Mouse (Mus musculus): ENCODE measurements around the gene Mrpl22. TPM values are rescaled to one million over a fixed set of nuclear protein-coding genes. Genes with fewer than 3 reads are reported as not detected.
A peak's percentile ranks its signal among the peaks of the same experiment; 100 is the strongest.
"Not testable (repeated sequence)": the region's sequence is repeated elsewhere in the genome, so short reads cannot be mapped to it uniquely, and the experiment has no call there.

Mrpl22 gene
- polyA plus RNA-seq, 1 experiment from 2014 or later: 111 TPM

DNA sequence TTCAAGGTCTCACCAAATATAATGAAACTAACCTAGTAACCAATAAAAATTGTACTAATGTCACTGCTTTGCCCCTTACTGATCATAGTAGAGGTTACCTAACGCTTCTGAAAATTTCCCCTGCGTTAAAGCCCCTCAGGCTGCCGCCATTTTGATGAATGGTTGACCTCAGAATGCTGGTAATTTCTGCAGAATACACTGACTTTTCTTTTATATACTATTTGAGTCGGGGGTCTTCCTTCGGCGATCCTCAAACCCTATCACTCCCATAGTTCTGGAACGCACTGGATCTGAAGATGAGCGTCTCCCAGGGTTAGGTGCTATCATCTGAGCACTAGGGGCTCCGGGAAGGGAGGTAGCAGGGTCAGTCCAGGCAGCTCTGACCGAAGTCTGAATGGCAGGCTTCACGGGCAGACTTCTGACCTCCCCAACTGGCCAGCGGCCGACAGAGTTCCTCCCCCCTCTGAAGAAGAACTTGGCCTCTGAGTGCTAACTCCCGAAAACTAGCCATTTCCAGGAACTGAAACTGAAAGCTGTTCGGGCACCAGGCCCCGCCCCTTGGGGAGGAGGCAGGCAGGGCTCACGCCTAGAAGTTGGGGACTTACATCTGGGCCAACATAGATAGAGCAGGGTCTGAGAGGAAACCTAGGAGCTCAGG, 43.1 kb downstream of the Mrpl22 start:
- no peaks in the 10 kb centered on the region for H3K9me3 ChIP-seq
- no peak for ATAC-seq (ENCODE audit: low read depth)
- H3K9ac ChIP-seq: peak overlapping the region; percentile 53; the same call in 1 of the 2 replicates
- H3K27me3 ChIP-seq: no peaks in the 10 kb centered on the region
- WGBS: 41% methylated on average over 16 of the region's 17 CpGs
- H3K4me3 ChIP-seq: peak overlapping the region; percentile 34
- H3K4me2 ChIP-seq: peak overlapping the region; percentile 48
- no peaks in the 10 kb centered on the region for H3K36me3 ChIP-seq
- H3K27ac ChIP-seq (replicated peaks): no peak overlapping the region
- H3K4me1 ChIP-seq (replicated peaks): peaks cover 18% of the 10 kb centered on the region

DNA sequence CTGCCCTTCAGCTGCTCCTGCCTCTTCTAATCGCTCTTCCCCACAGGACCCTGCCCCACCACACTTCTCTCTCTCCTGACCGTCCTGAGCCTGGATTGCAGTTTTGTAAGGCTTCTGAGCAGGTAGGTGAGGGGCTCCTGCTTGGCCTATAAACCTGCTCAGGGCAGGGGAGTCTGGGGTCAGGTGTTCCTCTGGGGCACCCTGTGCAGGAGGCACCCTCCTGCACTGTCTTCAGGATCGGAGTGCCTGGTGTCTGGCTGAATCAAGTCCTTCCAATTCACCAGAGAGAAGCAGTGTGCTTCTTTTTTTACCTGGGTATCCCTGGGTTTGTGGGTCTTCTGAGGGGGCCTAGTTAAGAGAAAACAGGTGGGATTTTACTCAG, 43.6 kb downstream of the Mrpl22 start:
- H3K27ac ChIP-seq (replicated peaks); H3K9me3 ChIP-seq; H3K9ac ChIP-seq; ATAC-seq (ENCODE audit: low read depth); H3K36me3 ChIP-seq; H3K4me3 ChIP-seq; H3K27me3 ChIP-seq: not testable (repeated sequence)
- Histone ChIP-seq H3K4me2 (peak overlapping the region; percentile 48), H3K4me1 (replicated peaks) (peaks cover 18% of the 10 kb centered on the region)
- 32% methylated on average over 2 of the region's 3 CpGs for WGBS

DNA sequence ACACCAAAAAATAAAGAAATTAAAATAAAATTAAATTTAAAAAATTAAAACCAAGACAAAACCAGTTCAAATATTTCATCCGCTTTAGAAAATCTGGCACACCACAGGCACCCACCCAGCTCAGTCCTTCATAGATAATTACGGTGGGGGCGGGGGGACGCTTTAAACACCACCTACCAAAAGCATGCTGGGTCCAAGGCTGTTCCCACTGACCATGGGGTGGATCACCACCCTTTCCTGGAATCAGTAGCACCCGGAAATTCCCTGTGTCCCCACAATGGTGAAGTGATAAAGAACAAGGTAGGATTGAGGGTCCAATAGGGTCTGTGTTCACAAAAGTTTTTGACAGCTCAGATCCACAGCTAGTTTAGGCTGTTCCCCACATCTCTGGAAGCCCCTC, 44.4 kb downstream of the Mrpl22 start:
- H3K4me2 ChIP-seq: no peak overlapping the region
- H3K9ac ChIP-seq: no peak overlapping the region
- no peaks in the 10 kb centered on the region for H3K27me3 ChIP-seq
- H3K36me3 ChIP-seq: no peaks in the 10 kb centered on the region
- H3K4me1 ChIP-seq (replicated peaks): peaks cover 16% of the 10 kb centered on the region
- no peaks in the 10 kb centered on the region for H3K9me3 ChIP-seq
- H3K4me3 ChIP-seq: no peak overlapping the region
- no peak overlapping the region for H3K27ac ChIP-seq (replicated peaks)
- ATAC-seq (ENCODE audit: low read depth): no peak
- WGBS: 81% methylated on average over 5 of the region's 5 CpGs

DNA sequence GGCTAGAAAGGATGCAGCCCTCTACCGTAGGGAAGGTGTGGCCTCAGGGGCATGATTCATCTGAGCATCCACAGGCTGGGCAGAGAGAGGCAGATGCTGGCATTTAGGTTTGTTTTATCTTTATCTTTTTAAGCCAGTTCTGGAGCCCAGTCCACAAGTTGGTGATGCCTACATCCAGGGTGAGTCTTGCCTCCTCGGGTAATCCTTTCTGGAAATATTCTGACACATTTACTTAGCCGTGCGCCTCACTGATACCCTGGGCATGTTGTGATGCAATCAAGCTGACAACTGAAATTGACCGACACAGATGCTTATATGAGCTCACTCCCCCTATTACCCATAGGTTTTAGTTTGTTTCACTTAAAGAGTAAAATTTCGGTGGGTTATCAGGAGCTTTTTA, 45.4 kb downstream of the Mrpl22 start:
- ATAC-seq (ENCODE audit: low read depth): no peak
- Histone ChIP-seq H3K27ac (replicated peaks) (no peak overlapping the region), H3K4me1 (replicated peaks) (peaks cover 6% of the 10 kb centered on the region; the same call in 1 of the 2 replicates), H3K36me3 (no peaks in the 10 kb centered on the region), H3K4me3 (no peak overlapping the region), H3K9ac (no peak overlapping the region), H3K9me3 (no peaks in the 10 kb centered on the region), H3K4me2 (no peak overlapping the region), H3K27me3 (no peaks in the 10 kb centered on the region)
- WGBS: 86% methylated on average over 6 of the region's 6 CpGs

DNA sequence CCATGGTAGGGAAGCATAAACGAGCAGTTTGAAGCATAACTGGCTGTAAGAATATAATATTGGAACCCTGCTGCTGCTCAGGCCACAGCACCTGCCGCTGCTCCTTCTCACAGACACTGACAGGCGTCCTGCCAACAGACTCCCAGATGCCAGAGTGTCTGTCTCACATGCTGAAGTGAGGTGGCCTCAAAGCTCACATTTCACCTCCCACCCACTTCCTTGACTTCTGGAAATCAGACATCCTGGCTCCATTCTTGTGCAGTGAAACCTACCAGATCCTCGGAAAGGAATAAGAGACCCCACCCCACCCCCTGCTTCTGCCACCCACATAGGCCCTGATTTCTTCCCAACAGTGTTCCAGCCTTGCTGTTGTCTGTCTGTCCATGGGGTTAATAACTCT, 52.3 kb downstream of the Mrpl22 start:
- Histone ChIP-seq H3K9me3 (no peaks in the 10 kb centered on the region), H3K4me3 (no peak overlapping the region), H3K4me1 (replicated peaks) (peaks cover 10% of the 10 kb centered on the region; the same call in 1 of the 2 replicates), H3K4me2 (no peak overlapping the region), H3K36me3 (no peaks in the 10 kb centered on the region), H3K27ac (replicated peaks) (no peak overlapping the region), H3K27me3 (no peaks in the 10 kb centered on the region), H3K9ac (no peak overlapping the region)
- 61% methylated on average over 4 of the region's 4 CpGs for WGBS
- no peak for ATAC-seq (ENCODE audit: low read depth)

DNA sequence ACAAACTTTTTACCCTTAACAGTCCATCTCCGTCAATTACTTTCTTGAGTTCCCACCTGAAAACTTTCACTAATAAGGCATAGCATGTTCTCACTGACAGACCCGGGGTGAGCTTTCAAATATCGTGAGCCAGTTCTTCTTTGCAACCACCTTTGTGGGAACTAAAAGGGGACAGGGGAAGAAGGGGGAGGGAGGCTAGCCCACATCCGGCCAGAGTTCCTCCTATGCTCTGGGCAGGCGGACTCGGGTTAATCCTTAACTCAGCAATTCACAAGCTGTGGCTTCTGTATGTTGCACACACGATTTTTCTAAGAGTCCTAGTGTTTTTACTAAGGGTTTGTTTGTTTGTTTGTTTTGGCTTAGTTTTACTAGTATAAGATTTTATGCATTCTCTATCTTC, 52.9 kb downstream of the Mrpl22 start:
- H3K4me2 ChIP-seq: no peak overlapping the region
- H3K4me3 ChIP-seq: no peak overlapping the region
- H3K4me1 ChIP-seq (replicated peaks): peaks cover 10% of the 10 kb centered on the region; the same call in 1 of the 2 replicates
- H3K27me3 ChIP-seq: no peaks in the 10 kb centered on the region
- no peak for ATAC-seq (ENCODE audit: low read depth)
- H3K36me3 ChIP-seq: no peaks in the 10 kb centered on the region
- H3K9ac ChIP-seq: no peak overlapping the region
- H3K9me3 ChIP-seq: no peaks in the 10 kb centered on the region
- 53% methylated on average over 7 of the region's 7 CpGs for WGBS
- no peak overlapping the region for H3K27ac ChIP-seq (replicated peaks)

DNA sequence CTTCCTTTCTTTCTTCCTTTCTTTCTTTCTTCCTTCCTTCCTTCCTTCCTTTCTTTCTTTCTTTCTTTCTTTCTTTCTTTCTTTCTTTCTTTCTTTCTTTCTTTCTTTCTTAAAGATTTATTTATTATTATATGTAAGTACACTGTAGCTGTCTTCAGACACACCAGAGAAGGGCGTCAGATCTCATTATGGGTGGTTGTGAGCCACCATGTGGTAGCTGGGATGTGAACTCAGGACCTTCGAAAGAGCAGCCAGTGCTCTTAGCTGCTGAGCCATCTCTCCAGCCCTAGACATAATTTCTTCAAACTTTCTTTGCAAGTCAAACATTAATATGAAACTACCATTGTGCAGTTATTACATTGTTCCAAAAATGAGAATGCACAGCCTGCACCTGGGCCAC, 53.4 kb downstream of the Mrpl22 start:
- not testable (repeated sequence) for H3K4me3 ChIP-seq; H3K4me2 ChIP-seq; H3K9ac ChIP-seq; H3K36me3 ChIP-seq; H3K27ac ChIP-seq (replicated peaks); H3K27me3 ChIP-seq; H3K9me3 ChIP-seq; ATAC-seq (ENCODE audit: low read depth)
- H3K4me1 ChIP-seq (replicated peaks): peaks cover 10% of the 10 kb centered on the region; the same call in 1 of the 2 replicates
- 79% methylated on average over 2 of the region's 2 CpGs for WGBS

DNA sequence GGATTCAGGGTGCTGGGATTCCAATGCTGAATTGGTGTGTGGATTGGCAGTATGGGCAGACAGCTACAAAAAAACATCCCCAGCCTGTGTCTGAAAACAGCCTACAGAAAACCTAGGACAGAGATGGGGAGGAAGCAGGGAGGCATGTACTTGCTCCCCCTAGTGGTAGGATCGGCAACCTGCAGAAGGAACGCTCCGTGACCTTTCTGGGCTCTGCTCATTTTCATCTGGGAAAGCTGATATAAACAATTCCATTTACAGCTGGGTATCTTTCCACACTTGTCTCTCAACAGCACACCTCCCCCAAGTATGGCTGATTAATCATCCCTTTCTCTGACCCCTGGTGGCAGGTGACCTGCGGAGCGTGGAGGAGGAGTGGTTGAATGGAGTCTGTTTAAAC, 54.2 kb downstream of the Mrpl22 start:
- no peaks in the 10 kb centered on the region for H3K36me3 ChIP-seq
- H3K4me3 ChIP-seq: no peak overlapping the region
- H3K4me2 ChIP-seq: no peak overlapping the region
- no peaks in the 10 kb centered on the region for H3K27me3 ChIP-seq
- H3K9me3 ChIP-seq: no peaks in the 10 kb centered on the region
- ATAC-seq (ENCODE audit: low read depth): no peak
- H3K9ac ChIP-seq: no peak overlapping the region
- WGBS: 10% methylated on average over 5 of the region's 5 CpGs
- no peak overlapping the region for H3K27ac ChIP-seq (replicated peaks)
- peaks cover 10% of the 10 kb centered on the region; the same call in 1 of the 2 replicates for H3K4me1 ChIP-seq (replicated peaks)

DNA sequence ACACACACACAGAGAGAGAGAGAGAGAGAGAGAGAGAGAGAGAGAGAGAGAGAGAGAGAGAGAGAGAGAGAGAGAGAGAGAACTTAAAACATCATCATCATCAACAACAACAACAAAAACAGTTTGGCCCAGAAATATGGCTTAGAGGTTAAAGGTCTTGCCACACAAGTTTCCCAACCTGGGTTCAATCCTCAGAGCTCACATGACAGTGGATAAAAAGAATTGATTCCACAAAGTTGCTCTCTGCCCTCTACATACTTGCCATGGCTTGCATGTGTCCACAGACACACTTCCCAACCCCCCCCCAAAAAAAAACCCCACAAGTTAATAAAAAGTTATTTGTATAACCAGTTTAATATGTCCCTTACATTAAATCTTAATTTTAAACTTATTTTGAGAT, 55.0 kb downstream of the Mrpl22 start:
- Histone ChIP-seq H3K9ac (no peak overlapping the region), H3K36me3 (no peaks in the 10 kb centered on the region), H3K4me2 (no peak overlapping the region), H3K27me3 (no peaks in the 10 kb centered on the region), H3K27ac (replicated peaks) (no peak overlapping the region), H3K9me3 (no peaks in the 10 kb centered on the region), H3K4me3 (no peak overlapping the region), H3K4me1 (replicated peaks) (peaks cover 10% of the 10 kb centered on the region; the same call in 1 of the 2 replicates)
- ATAC-seq (ENCODE audit: low read depth): no peak

DNA sequence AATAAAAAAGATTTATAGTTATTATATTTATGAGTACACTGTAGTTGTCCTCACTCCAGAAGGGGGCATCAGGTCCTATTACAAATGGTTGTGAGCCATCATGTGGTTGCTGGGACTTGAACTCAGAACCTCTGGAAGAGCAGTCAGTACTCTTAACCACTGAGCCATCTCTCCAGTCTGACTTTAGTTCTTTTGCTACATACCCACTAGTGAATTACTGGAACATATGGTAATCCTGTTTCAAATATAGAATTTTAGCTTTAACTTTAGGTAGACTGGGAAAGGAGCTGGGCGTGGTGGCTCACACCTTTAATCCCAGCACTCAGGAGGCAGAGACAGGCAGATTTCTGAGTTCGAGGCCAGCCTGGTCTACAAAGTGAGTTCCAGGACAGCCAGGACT, 56.6 kb downstream of the Mrpl22 start:
- H3K4me3 ChIP-seq; H3K4me2 ChIP-seq; H3K9ac ChIP-seq; H3K27ac ChIP-seq (replicated peaks); H3K27me3 ChIP-seq; H3K4me1 ChIP-seq (replicated peaks); H3K9me3 ChIP-seq; ATAC-seq (ENCODE audit: low read depth); H3K36me3 ChIP-seq: not testable (repeated sequence)
- 98% methylated on average over 2 of the region's 2 CpGs for WGBS

Other genes with a start within 250 kb of the Mrpl22 start
- gene Larp1, start 162.6 kb upstream of the Mrpl22 start, polyA plus RNA-seq (2015; fragmentation: Nextera tagmentation; extraction: Ambion mirVana): 16.2 and 18.3 TPM in 2 replicates
- not detected in 2 replicates for gene Gm12248, start 78.5 kb upstream of the Mrpl22 start, polyA plus RNA-seq (2015; fragmentation: Nextera tagmentation; extraction: Ambion mirVana)
- 107 and 115 TPM in 2 replicates for gene Cnot8, start 67.5 kb upstream of the Mrpl22 start, polyA plus RNA-seq (2015; fragmentation: Nextera tagmentation; extraction: Ambion mirVana)
- 12.4 and 17.7 TPM in 2 replicates for gene Gemin5, start 3.1 kb upstream of the Mrpl22 start, polyA plus RNA-seq (2015; fragmentation: Nextera tagmentation; extraction: Ambion mirVana)
- gene Igtp, start 27.9 kb downstream of the Mrpl22 start, polyA plus RNA-seq (2015; fragmentation: Nextera tagmentation; extraction: Ambion mirVana): 1.5 and 2.2 TPM in 2 replicates
- gene Irgm2, start 28.0 kb downstream of the Mrpl22 start, polyA plus RNA-seq (2015; fragmentation: Nextera tagmentation; extraction: Ambion mirVana): 0.95 and 0.98 TPM in 2 replicates
- not detected in 2 replicates for gene 4930438A08Rik, start 103.1 kb downstream of the Mrpl22 start, polyA plus RNA-seq (2015; fragmentation: Nextera tagmentation; extraction: Ambion mirVana)
- 25.6 and 26.9 TPM in 2 replicates for gene Zfp692, start 135.4 kb downstream of the Mrpl22 start, polyA plus RNA-seq (2015; fragmentation: Nextera tagmentation; extraction: Ambion mirVana)
- gene Zfp672, start 158.7 kb downstream of the Mrpl22 start, polyA plus RNA-seq (2015; fragmentation: Nextera tagmentation; extraction: Ambion mirVana): 35.5 and 39.5 TPM in 2 replicates
- 46.2 and 47.4 TPM in 2 replicates for gene Sh3bp5l, start 159.1 kb downstream of the Mrpl22 start, polyA plus RNA-seq (2015; fragmentation: Nextera tagmentation; extraction: Ambion mirVana)
- not detected in 2 replicates for gene Lypd8, start 207.4 kb downstream of the Mrpl22 start, polyA plus RNA-seq (2015; fragmentation: Nextera tagmentation; extraction: Ambion mirVana)
- gene 1810065E05Rik, start 249.4 kb downstream of the Mrpl22 start, polyA plus RNA-seq (2015; fragmentation: Nextera tagmentation; extraction: Ambion mirVana): not detected in 2 replicates